Mouse (Mus musculus) spleen, postnatal 4 days (tissue): Measurements from ENCODE around the gene Aloxe3.
A peak's percentile ranks its signal among the peaks of the same experiment; 100 is the strongest.

ENCODE experiments used
- DNase-seq, 2 experiments: peaks; one replicate each; pipeline ENCODE4 v3.0.0; 2022; ENCODE audit warnings: low spot score in 2 of 2

The Aloxe3 gene

GRCm38 (mm10) chr11:69125852-69125918 lies at the start of gene Aloxe3:
Gene Aloxe3 (plus strand): TSS chr11:69125896.
- DNase-seq, result no peak

- no peak for DNase-seq
These were observed 49.1 kb upstream of the Aloxe3 start for GRCm38 (mm10) chr11:69076572-69076971.

GRCm38 (mm10) chr11:69077316-69077715 lies 48.4 kb upstream of the Aloxe3 start:
- no peak for DNase-seq

- DNase-seq, result no peak
These were observed 47.7 kb upstream of the Aloxe3 start for GRCm38 (mm10) chr11:69078041-69078440.

GRCm38 (mm10) chr11:69078805-69079438 lies 46.8 kb upstream of the Aloxe3 start:
- no peak for DNase-seq

GRCm38 (mm10) chr11:69080102-69080854 lies 45.4 kb upstream of the Aloxe3 start:
- DNase-seq, result no peak

- DNase-seq, result no peak
These were observed 44.9 kb upstream of the Aloxe3 start for GRCm38 (mm10) chr11:69080855-69081222.

- peak in 1 of 2 experiments; percentile 58 for DNase-seq
These were observed 44.1 kb upstream of the Aloxe3 start for GRCm38 (mm10) chr11:69081613-69082012.

- no peak for DNase-seq
These were observed 40.1 kb upstream of the Aloxe3 start for GRCm38 (mm10) chr11:69085608-69086007.

GRCm38 (mm10) chr11:69086390-69086789 lies 39.3 kb upstream of the Aloxe3 start:
- no peak for DNase-seq

GRCm38 (mm10) chr11:69087082-69087481 lies 38.6 kb upstream of the Aloxe3 start:
- peak in 1 of 2 experiments; percentile 55 for DNase-seq

- DNase-seq, result peak in 1 of 2 experiments; percentile 54
These were observed 38.1 kb upstream of the Aloxe3 start for GRCm38 (mm10) chr11:69087597-69087996.

GRCm38 (mm10) chr11:69088103-69088855 lies 37.4 kb upstream of the Aloxe3 start, which contains the start of gene Vamp2:
Gene Vamp2 (plus strand): TSS chr11:69088490.
- peak; percentile 84 to 95 for DNase-seq

GRCm38 (mm10) chr11:69088856-69089615 lies 36.7 kb upstream of the Aloxe3 start:
- peak; percentile 48 to 76 for DNase-seq

- peak in 1 of 2 experiments; percentile 71 for DNase-seq
These were observed 35.9 kb upstream of the Aloxe3 start for GRCm38 (mm10) chr11:69089616-69090290.

GRCm38 (mm10) chr11:69090367-69090766 lies 35.3 kb upstream of the Aloxe3 start:
- peak in 1 of 2 experiments; percentile 54 for DNase-seq

GRCm38 (mm10) chr11:69091566-69092385 lies 33.9 kb upstream of the Aloxe3 start:
- DNase-seq, result peak in 1 of 2 experiments; percentile 61

- peak; percentile 91 to 98 for DNase-seq
These were observed 33.3 kb upstream of the Aloxe3 start for GRCm38 (mm10) chr11:69092386-69092751.

GRCm38 (mm10) chr11:69092871-69093270 lies 32.8 kb upstream of the Aloxe3 start:
- peak in 1 of 2 experiments; percentile 56 for DNase-seq

GRCm38 (mm10) chr11:69093856-69094255 lies 31.8 kb upstream of the Aloxe3 start:
- peak in 1 of 2 experiments; percentile 58 for DNase-seq
